Mouse (Mus musculus) myocyte (in vitro differentiated cells): Measurements from ENCODE around the gene Tmem143. TPM values are rescaled to one million over a fixed set of nuclear protein-coding genes. Genes with fewer than 3 reads are reported as not detected.

Source experiments
- H3K27me3 ChIP-seq: one replicate; pipeline ENCODE4 v1.6.1; 2011; ENCODE audit not compliant: control insufficient read depth, insufficient read depth, insufficient read length
- H3K36me3 ChIP-seq: one replicate; pipeline ENCODE4 v1.6.1; 2011; ENCODE audit not compliant: control insufficient read depth, insufficient read depth
- H3K4me2 ChIP-seq: one replicate; pipeline ENCODE4 v1.6.1; 2011; ENCODE audit warnings: low read depth, control low read depth
- H3K4me3 ChIP-seq: one replicate; pipeline ENCODE4 v1.5.1; 2011; ENCODE audit warnings: mild to moderate bottlenecking, control low read depth, moderate library complexity
- H3K79me2 ChIP-seq: one replicate; pipeline ENCODE4 v1.6.1; 2011; ENCODE audit not compliant: control insufficient read depth, insufficient read depth
- H3ac ChIP-seq: one replicate; pipeline ENCODE4 v1.6.1; 2011; ENCODE audit not compliant: control insufficient read depth, insufficient read length
- CEBPB ChIP-seq: IDR thresholded peaks from 2 replicates; pipeline ENCODE4 v1.6.1; 2011; ENCODE audit warnings: mild to moderate bottlenecking, moderate library complexity; ENCODE audit not compliant: poor library complexity, insufficient read depth, severe bottlenecking
- E2F4 ChIP-seq: IDR thresholded peaks from one replicate; pipeline ENCODE4 v1.6.1; 2011; ENCODE audit warnings: mild to moderate bottlenecking, control low read depth, moderate library complexity; ENCODE audit not compliant: insufficient read depth
- MAX ChIP-seq: IDR thresholded peaks from one replicate; pipeline ENCODE4 v1.6.1; 2011; ENCODE audit warnings: low read depth, mild to moderate bottlenecking, control low read depth
- MYOD1 ChIP-seq, 3 experiments: IDR thresholded peaks; one replicate each; pipeline ENCODE4 v1.6.1; 2011; ENCODE audit warnings: control low read depth in 2 of 3, low read depth in 2 of 3, mild to moderate bottlenecking in 2 of 3, moderate library complexity in 1 of 3; ENCODE audit not compliant: insufficient read length in 2 of 3, control insufficient read depth in 1 of 3
- MYOG ChIP-seq, 3 experiments: IDR thresholded peaks; one replicate each; pipeline ENCODE4 v1.6.1; 2011; ENCODE audit warnings: control low read depth in 2 of 3, low read depth in 2 of 3, mild to moderate bottlenecking in 2 of 3; ENCODE audit not compliant: insufficient read length in 2 of 3, control insufficient read depth in 1 of 3, insufficient read depth in 1 of 3
- POLR2A ChIP-seq: IDR thresholded peaks from one replicate; pipeline ENCODE4 v1.6.1; 2011; ENCODE audit warnings: low read depth, mild to moderate bottlenecking, control low read depth, moderate library complexity; ENCODE audit not compliant: insufficient read length
- POLR2AphosphoS2 ChIP-seq: IDR thresholded peaks from one replicate; pipeline ENCODE4 v1.6.1; 2011; ENCODE audit warnings: low read depth, control low read depth; ENCODE audit not compliant: insufficient read length
- REST ChIP-seq: IDR thresholded peaks from one replicate; pipeline ENCODE4 v1.6.1; 2011; ENCODE audit warnings: mild to moderate bottlenecking, control low read depth, moderate library complexity; ENCODE audit not compliant: insufficient read depth, insufficient read length
- SRF ChIP-seq: IDR thresholded peaks from one replicate; pipeline ENCODE4 v1.6.1; 2011; ENCODE audit warnings: low read depth; ENCODE audit not compliant: control insufficient read depth, insufficient read length
- TCF12 ChIP-seq: IDR thresholded peaks from one replicate; pipeline ENCODE4 v1.6.1; 2011; ENCODE audit warnings: mild to moderate bottlenecking, control low read depth; ENCODE audit not compliant: poor library complexity, insufficient read depth, severe bottlenecking
- TCF3 ChIP-seq: IDR thresholded peaks from one replicate; pipeline ENCODE4 v1.6.1; 2011; ENCODE audit warnings: low read depth, control low read depth; ENCODE audit not compliant: insufficient read length
- USF1 ChIP-seq: IDR thresholded peaks from one replicate; pipeline ENCODE4 v1.6.1; 2011; ENCODE audit warnings: low read depth, mild to moderate bottlenecking, control low read depth, moderate library complexity
- polyA plus RNA-seq: library from polyadenylated mRNA; unstranded; fragments of >200 nt; fragmentation: generic; extraction: Trizol; gene quantifications from one replicate; pipeline ENCODE4 v1.2.1, GENCODE M21; 2012; ENCODE audit warnings: missing spikeins

The Tmem143 gene
- polyA plus RNA-seq, 1 experiment: 26.9 TPM

GRCm38 (mm10) chr7:45902481-45903002, 5.8 kb downstream of the Tmem143 start:
- no peak overlapping the region for H3K4me2 ChIP-seq
- TF ChIP-seq TCF3: no peak
- TF ChIP-seq TCF12: no peak
- no peak for TF ChIP-seq USF1
- no peak for TF ChIP-seq POLR2AphosphoS2
- TF ChIP-seq CEBPB: no peak
- TF ChIP-seq MYOG (IDR thresholded peaks at IDR 0.05; ENCODE audit: control insufficient read depth in 1 of 3, insufficient read depth in 1 of 3, insufficient read length in 2 of 3, low read depth in 2 of 3): no peak
- TF ChIP-seq MYOD1 (IDR thresholded peaks at IDR 0.05; ENCODE audit: control insufficient read depth in 1 of 3, insufficient read length in 2 of 3, low read depth in 2 of 3): no peak
- no peak for TF ChIP-seq REST
- TF ChIP-seq E2F4: no peak
- TF ChIP-seq MAX: no peak
- TF ChIP-seq POLR2A: no peak
- no peak for TF ChIP-seq SRF
- no peaks in the 10 kb centered on the region for H3K79me2 ChIP-seq
- no peak overlapping the region for H3K4me3 ChIP-seq
- H3K27me3 ChIP-seq: no peaks in the 10 kb centered on the region
- H3K36me3 ChIP-seq: no peaks in the 10 kb centered on the region
- H3ac ChIP-seq: no peak overlapping the region

DNA sequence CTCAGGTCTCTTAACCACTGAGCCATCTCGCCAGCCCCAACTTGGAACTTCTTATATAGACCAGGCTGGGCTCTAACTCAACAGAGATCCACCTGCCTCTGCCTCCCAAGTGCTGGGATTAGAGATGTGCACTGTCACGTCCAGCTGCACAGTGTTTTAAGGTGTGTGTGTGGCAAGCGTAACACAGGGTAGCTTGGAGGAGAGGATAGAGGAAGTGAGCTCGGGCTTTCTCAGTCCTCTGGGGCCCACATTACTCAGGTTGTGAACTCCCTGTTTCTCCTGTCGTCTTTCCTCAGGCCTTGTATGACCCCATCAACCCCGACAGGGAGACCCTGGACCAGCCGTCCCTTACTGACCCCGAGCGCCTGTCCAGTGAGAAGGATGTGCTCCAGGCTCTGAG, 9.9 kb downstream of the Tmem143 start:
- Histone ChIP-seq H3K27me3 (no peaks in the 10 kb centered on the region), H3K79me2 (no peaks in the 10 kb centered on the region), H3K4me3 (no peak overlapping the region), H3K36me3 (peaks cover 3% of the 10 kb centered on the region), H3ac (no peak overlapping the region), H3K4me2 (no peak overlapping the region)
- TF ChIP-seq SRF: no peak
- TF ChIP-seq CEBPB: no peak
- no peak for TF ChIP-seq MYOD1 (IDR thresholded peaks at IDR 0.05; ENCODE audit: control insufficient read depth in 1 of 3, insufficient read length in 2 of 3, low read depth in 2 of 3)
- no peak for TF ChIP-seq TCF12
- no peak for TF ChIP-seq TCF3

GRCm38 (mm10) chr7:45908384-45908783, 11.6 kb downstream of the Tmem143 start:
- H3K4me2 ChIP-seq: no peak overlapping the region
- H3K79me2 ChIP-seq: no peaks in the 10 kb centered on the region
- H3ac ChIP-seq: no peak overlapping the region
- TF ChIP-seq REST (no peak), MYOG (IDR thresholded peaks at IDR 0.05; ENCODE audit: control insufficient read depth in 1 of 3, insufficient read depth in 1 of 3, insufficient read length in 2 of 3, low read depth in 2 of 3) (no peak), POLR2AphosphoS2 (no peak), E2F4 (no peak), SRF (no peak), TCF12 (no peak), USF1 (no peak), TCF3 (no peak), MYOD1 (IDR thresholded peaks at IDR 0.05; ENCODE audit: control insufficient read depth in 1 of 3, insufficient read length in 2 of 3, low read depth in 2 of 3) (no peak), MAX (no peak), CEBPB (no peak), POLR2A (no peak)
- H3K4me3 ChIP-seq: no peak overlapping the region
- H3K36me3 ChIP-seq: peaks cover 3% of the 10 kb centered on the region
- no peaks in the 10 kb centered on the region for H3K27me3 ChIP-seq

DNA sequence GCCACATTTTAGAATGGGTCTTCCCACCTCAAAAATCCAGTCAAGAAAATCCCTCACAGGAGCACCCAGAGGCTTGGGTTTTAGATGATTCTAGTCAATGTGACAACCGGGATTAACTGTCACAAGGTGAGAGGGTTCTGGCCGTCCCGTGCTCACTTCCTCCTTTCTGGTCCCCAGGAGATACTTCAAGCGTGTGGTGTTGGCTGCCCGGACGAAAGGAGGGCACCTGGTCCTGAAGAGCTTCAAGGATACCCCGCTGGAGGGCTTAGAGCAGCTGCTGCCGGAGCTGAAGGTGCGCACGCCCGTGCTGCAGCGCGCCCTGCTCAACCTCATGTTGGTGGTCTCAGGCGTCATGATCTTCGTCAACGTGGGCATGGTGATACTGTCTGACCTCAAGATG, 12.4 kb downstream of the Tmem143 start:
- H3K36me3 ChIP-seq: peaks cover 3% of the 10 kb centered on the region
- no peak overlapping the region for H3K4me2 ChIP-seq
- H3K27me3 ChIP-seq: no peaks in the 10 kb centered on the region
- TF ChIP-seq MYOD1 (IDR thresholded peaks at IDR 0.05; ENCODE audit: control insufficient read depth in 1 of 3, insufficient read length in 2 of 3, low read depth in 2 of 3) (no peak), REST (no peak), POLR2AphosphoS2 (no peak), MYOG (IDR thresholded peaks at IDR 0.05; ENCODE audit: control insufficient read depth in 1 of 3, insufficient read depth in 1 of 3, insufficient read length in 2 of 3, low read depth in 2 of 3) (no peak), POLR2A (no peak), SRF (no peak), USF1 (no peak), E2F4 (no peak), CEBPB (no peak), TCF12 (no peak), TCF3 (no peak), MAX (no peak)
- no peak overlapping the region for H3ac ChIP-seq
- no peak overlapping the region for H3K4me3 ChIP-seq
- H3K79me2 ChIP-seq: no peaks in the 10 kb centered on the region

- Histone ChIP-seq H3K4me3 (no peak overlapping the region), H3K79me2 (peaks cover under 1% of the 10 kb centered on the region), H3K36me3 (peaks cover 3% of the 10 kb centered on the region), H3K4me2 (no peak overlapping the region), H3K27me3 (no peaks in the 10 kb centered on the region), H3ac (no peak overlapping the region)
- TF ChIP-seq CEBPB (no peak), SRF (no peak), POLR2AphosphoS2 (no peak), POLR2A (no peak), REST (no peak), E2F4 (no peak), TCF12 (no peak), TCF3 (no peak), USF1 (no peak), MYOG (IDR thresholded peaks at IDR 0.05; ENCODE audit: control insufficient read depth in 1 of 3, insufficient read depth in 1 of 3, insufficient read length in 2 of 3, low read depth in 2 of 3) (no peak), MYOD1 (IDR thresholded peaks at IDR 0.05; ENCODE audit: control insufficient read depth in 1 of 3, insufficient read length in 2 of 3, low read depth in 2 of 3) (no peak), MAX (no peak)
Measured at GRCm38 (mm10) chr7:45914067-45914466, 17.3 kb downstream of the Tmem143 start.
